Mouse (Mus musculus) stomach, embryonic 15.5 days (tissue): ENCODE data around the gene Gm28308. TPM values are rescaled to one million over a fixed set of nuclear protein-coding genes. Genes with fewer than 3 reads are reported as not detected.

Source experiments
- ATAC-seq: fragments of 200-750 bp; cut with Nextera tagmentation; 2 replicates; pipeline ENCODE4 v1.8.0; 2017; ENCODE audit warnings: low read depth, moderate number of reproducible peaks, moderate TSS enrichment; ENCODE audit not compliant: insufficient read depth, low FRiP score
- H3K27ac ChIP-seq: fragments of 300-500 bp; sonication (generic); 2 replicates; pipeline ENCODE4 v1.5.1; 2015; ENCODE audit warnings: mild to moderate bottlenecking, inconsistent platforms
- H3K27me3 ChIP-seq: fragments of 300-500 bp; sonication (generic); replicated peaks from 2 replicates; pipeline ENCODE4 v1.6.1; 2015; ENCODE audit warnings: inconsistent platforms
- H3K36me3 ChIP-seq: fragments of 300-500 bp; sonication (generic); 2 replicates; pipeline ENCODE4 v1.6.1; 2015; ENCODE audit warnings: inconsistent platforms
- H3K4me1 ChIP-seq: fragments of 300-500 bp; sonication (generic); 2 replicates; pipeline ENCODE4 v1.6.1; 2015; ENCODE audit warnings: inconsistent platforms
- H3K4me2 ChIP-seq: fragments of 300-500 bp; sonication (generic); 2 replicates; pipeline ENCODE4 v1.6.1; 2015; ENCODE audit warnings: mild to moderate bottlenecking, inconsistent platforms
- H3K4me3 ChIP-seq: fragments of 300-500 bp; sonication (generic); replicated peaks from 2 replicates; pipeline ENCODE4 v1.5.1; 2015; ENCODE audit warnings: inconsistent platforms
- H3K9ac ChIP-seq: fragments of 300-500 bp; sonication (generic); 2 replicates; pipeline ENCODE4 v1.6.1; 2015; ENCODE audit warnings: inconsistent platforms
- H3K9me3 ChIP-seq: fragments of 300-500 bp; sonication (generic); 2 replicates; pipeline ENCODE4 v1.6.1; 2016; ENCODE audit warnings: inconsistent platforms
- WGBS: fragments of 180-500 bp; shearing (Covaris S2); methylation state at CpG from one replicate; pipeline ENCODE4 v1.1.7; 2015; 5-methylcytosine and 5-hydroxymethylcytosine counted together
- polyA plus RNA-seq: library from polyadenylated mRNA; unstranded; fragments of >200 nt; fragmentation: Nextera tagmentation; extraction: Ambion mirVana; gene quantifications from 2 replicates; pipeline ENCODE4 v1.2.1, GENCODE M21; 2015

The Gm28308 gene
- polyA plus RNA-seq, 1 experiment from 2014 or later = not detected

DNA sequence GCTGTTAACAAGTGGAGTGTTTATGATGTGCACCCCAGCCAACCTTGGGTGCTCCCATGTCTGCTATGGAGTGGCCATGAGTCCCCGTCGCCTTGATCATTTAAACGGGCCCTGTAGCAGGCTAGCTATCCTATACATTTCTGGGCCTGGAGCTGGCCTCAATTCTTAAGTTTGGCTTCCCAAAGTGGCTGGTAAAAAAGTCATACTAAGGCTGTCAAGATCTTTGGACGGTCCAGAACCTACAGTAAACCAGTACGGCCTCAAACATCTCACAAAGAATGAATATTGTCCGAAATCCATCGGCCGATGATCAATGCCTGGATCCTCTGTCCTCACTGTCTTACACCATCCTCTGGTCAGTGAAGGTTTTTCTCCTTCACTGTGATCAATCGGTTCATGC, 22.1 kb upstream of the Gm28308 start:
- H3K27me3 ChIP-seq = peaks cover 93% of the 10 kb centered on the region
- H3K4me3 ChIP-seq = no peak overlapping the region
- H3K4me2 ChIP-seq = no peak overlapping the region
- WGBS = 30% methylated on average over 9 of the region's 9 CpGs
- no peaks in the 10 kb centered on the region for H3K4me1 ChIP-seq
- H3K9me3 ChIP-seq = no peaks in the 10 kb centered on the region
- no peak overlapping the region for H3K27ac ChIP-seq
- no peak overlapping the region for H3K9ac ChIP-seq
- H3K36me3 ChIP-seq = no peaks in the 10 kb centered on the region
- no peak for ATAC-seq

GRCm38 (mm10) chr6:52234428-52235140, 21.4 kb upstream of the Gm28308 start:
- H3K36me3 ChIP-seq = no peaks in the 10 kb centered on the region
- H3K27me3 ChIP-seq = peaks cover 93% of the 10 kb centered on the region
- H3K4me3 ChIP-seq = 0 out of 2 replicates have a peak overlapping the region, but pooled peaks have one; percentile 10
- no peak overlapping the region for H3K9ac ChIP-seq
- H3K9me3 ChIP-seq = no peaks in the 10 kb centered on the region
- H3K27ac ChIP-seq = no peak overlapping the region
- 2% methylated on average over 65 of the region's 68 CpGs for WGBS
- ATAC-seq = no peak
- H3K4me1 ChIP-seq = 0 out of 2 replicates have a peak, but pooled peaks cover 2% of the 10 kb centered on the region
- H3K4me2 ChIP-seq = no peak overlapping the region

GRCm38 (mm10) chr6:52233546-52234427, 20.6 kb upstream of the Gm28308 start:
- Histone ChIP-seq H3K4me2 (no peak overlapping the region), H3K27me3 (peaks cover 95% of the 10 kb centered on the region), H3K9ac (no peak overlapping the region), H3K4me3 (0 out of 2 replicates have a peak overlapping the region, but pooled peaks have one; percentile 10), H3K36me3 (no peaks in the 10 kb centered on the region), H3K4me1 (0 out of 2 replicates have a peak, but pooled peaks cover 6% of the 10 kb centered on the region), H3K9me3 (no peaks in the 10 kb centered on the region), H3K27ac (no peak overlapping the region)
- 1% methylated on average over 70 of the region's 70 CpGs for WGBS
- ATAC-seq = no peak

GRCm38 (mm10) chr6:52232984-52233545, 19.9 kb upstream of the Gm28308 start:
- Histone ChIP-seq H3K4me2 (no peak overlapping the region), H3K4me3 (no peak overlapping the region), H3K9me3 (no peaks in the 10 kb centered on the region), H3K9ac (no peak overlapping the region), H3K27ac (no peak overlapping the region), H3K27me3 (peaks cover 94% of the 10 kb centered on the region), H3K4me1 (0 out of 2 replicates have a peak, but pooled peaks cover 6% of the 10 kb centered on the region), H3K36me3 (no peaks in the 10 kb centered on the region)
- WGBS = 3% methylated on average over 23 of the region's 23 CpGs
- ATAC-seq = no peak

GRCm38 (mm10) chr6:52232568-52232965, 19.4 kb upstream of the Gm28308 start:
- H3K4me2 ChIP-seq = no peak overlapping the region
- no peak overlapping the region for H3K9ac ChIP-seq
- under 1% methylated on average over 18 of the region's 18 CpGs for WGBS
- 0 out of 2 replicates have a peak, but pooled peaks cover 6% of the 10 kb centered on the region for H3K4me1 ChIP-seq
- no peaks in the 10 kb centered on the region for H3K9me3 ChIP-seq
- H3K4me3 ChIP-seq = no peak overlapping the region
- peaks cover 93% of the 10 kb centered on the region for H3K27me3 ChIP-seq
- no peaks in the 10 kb centered on the region for H3K36me3 ChIP-seq
- H3K27ac ChIP-seq = no peak overlapping the region
- ATAC-seq = no peak

- ATAC-seq = no peak
- Histone ChIP-seq H3K9me3 (no peaks in the 10 kb centered on the region), H3K27ac (no peak overlapping the region), H3K9ac (no peak overlapping the region), H3K36me3 (no peaks in the 10 kb centered on the region), H3K4me3 (no peak overlapping the region), H3K4me1 (0 out of 2 replicates have a peak, but pooled peaks cover 6% of the 10 kb centered on the region), H3K27me3 (peaks cover 93% of the 10 kb centered on the region), H3K4me2 (no peak overlapping the region)
- WGBS = 1% methylated on average over 18 of the region's 18 CpGs
These were observed 18.9 kb upstream of the Gm28308 start for GRCm38 (mm10) chr6:52231885-52232567.

DNA sequence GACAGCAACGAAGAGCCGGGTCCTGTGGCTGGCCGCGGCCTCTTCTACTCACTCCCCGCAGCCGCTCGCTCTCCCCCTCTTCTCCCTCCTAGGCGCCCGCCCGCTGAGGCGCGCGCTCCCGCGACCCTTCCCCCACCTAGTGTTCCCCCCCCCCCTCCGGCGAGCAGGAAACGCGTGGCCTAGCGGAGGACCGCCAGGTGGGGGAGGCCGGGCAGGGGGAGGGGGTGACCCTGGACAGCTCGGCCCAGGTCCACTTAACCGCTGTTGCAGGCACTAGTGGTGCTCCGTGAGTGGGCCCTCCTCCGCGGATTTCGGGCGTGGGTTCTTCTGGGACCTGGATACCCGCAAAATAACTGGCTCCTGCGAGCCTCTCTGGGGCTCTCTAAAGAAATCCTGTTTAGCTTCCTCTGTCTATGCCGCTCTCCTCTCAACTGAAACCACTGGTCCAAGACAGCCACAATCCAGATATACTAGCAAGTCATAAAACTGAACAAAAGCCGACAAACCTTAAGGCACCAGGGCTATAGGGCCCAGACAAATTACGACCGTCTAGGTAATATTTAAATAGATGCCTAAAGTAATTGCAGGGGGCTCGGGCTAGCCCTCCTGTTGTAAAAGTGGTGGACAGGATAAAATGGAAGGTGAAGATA, 17.5 kb upstream of the Gm28308 start, which contains the start of gene Hoxa9:
Hoxa9 (minus strand) TSS at position 574 of the 650 bp plus-strand sequence.
- WGBS = 3% methylated on average over 22 of the region's 36 CpGs
- H3K4me1 ChIP-seq = peaks cover 8% of the 10 kb centered on the region; the same call in 1 of the 2 replicates
- H3K9me3 ChIP-seq = no peaks in the 10 kb centered on the region
- no peak within 1 kb of the TSS for H3K4me3 ChIP-seq
- H3K27me3 ChIP-seq = peaks cover 93% of the 10 kb centered on the region
- H3K27ac ChIP-seq = no peak within 1 kb of the TSS
- H3K9ac ChIP-seq = no peak within 1 kb of the TSS
- ATAC-seq = no peak
- H3K36me3 ChIP-seq = no peaks in the 10 kb centered on the region
- no peak within 1 kb of the TSS for H3K4me2 ChIP-seq

GRCm38 (mm10) chr6:52229558-52230416, 16.6 kb upstream of the Gm28308 start:
- Histone ChIP-seq H3K9me3 (no peaks in the 10 kb centered on the region), H3K27me3 (peaks cover 93% of the 10 kb centered on the region), H3K4me3 (no peak overlapping the region), H3K27ac (no peak overlapping the region), H3K4me1 (peaks cover 15% of the 10 kb centered on the region; the same call in 1 of the 2 replicates), H3K9ac (no peak overlapping the region), H3K4me2 (no peak overlapping the region), H3K36me3 (no peaks in the 10 kb centered on the region)
- no peak for ATAC-seq
- 2% methylated on average over 44 of the region's 44 CpGs for WGBS

DNA sequence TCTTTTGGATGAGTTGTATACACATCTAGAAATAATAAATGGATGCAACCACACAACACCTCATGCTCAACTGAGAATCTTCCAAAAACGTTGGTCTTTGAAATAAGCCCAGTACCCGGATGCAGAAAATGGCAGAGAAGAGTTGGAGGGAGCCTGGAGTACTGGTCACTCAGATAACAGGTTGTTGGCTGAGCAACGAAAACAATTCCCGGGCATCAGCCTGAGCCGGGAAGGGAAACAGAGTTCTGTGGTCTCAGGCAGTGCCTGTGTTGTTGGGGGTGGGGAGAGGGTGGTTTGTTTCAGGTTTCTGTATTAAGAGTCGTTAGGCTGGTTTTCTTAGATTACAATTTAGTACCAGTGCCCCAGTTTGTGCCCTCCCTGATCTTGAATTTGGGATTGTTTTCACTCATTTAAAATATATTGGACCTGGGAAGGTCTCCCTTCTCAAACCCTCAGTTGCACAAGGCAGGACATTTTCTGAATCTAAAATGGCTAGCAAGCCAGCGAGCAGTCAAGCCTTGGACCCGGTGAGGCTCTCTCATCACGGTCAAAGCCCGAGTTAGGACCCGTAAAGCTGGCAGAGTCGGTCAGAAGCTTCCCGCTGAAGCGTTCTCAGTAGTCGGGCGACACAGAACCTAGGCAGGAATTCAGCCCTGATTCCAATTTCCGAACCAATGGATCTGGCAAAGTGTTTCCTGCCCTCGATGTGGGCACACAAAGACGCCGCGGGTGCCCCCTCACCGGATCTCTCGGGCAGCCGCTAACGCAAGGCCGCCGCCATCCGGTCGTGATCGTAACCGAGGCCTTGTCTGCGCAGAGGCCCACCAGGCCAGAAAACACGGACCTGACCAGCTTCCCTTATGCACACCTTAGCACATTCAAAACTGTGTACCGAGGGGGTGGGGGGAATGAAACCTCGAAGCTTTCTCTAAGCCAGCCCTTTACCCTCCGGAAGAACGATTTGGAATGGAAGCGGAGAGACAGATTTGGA, 15.6 kb upstream of the Gm28308 start:
- WGBS = 2% methylated on average over 38 of the region's 38 CpGs
- Histone ChIP-seq H3K36me3 (no peaks in the 10 kb centered on the region), H3K4me3 (no peak overlapping the region), H3K27ac (no peak overlapping the region), H3K4me2 (no peak overlapping the region), H3K9me3 (no peaks in the 10 kb centered on the region), H3K4me1 (peaks cover 15% of the 10 kb centered on the region; the same call in 1 of the 2 replicates), H3K9ac (no peak overlapping the region), H3K27me3 (peaks cover 93% of the 10 kb centered on the region)
- no peak for ATAC-seq
